Mouse (Mus musculus): ENCODE measurements around the gene Kcnk7. TPM values are rescaled to one million over a fixed set of nuclear protein-coding genes. Genes with fewer than 3 reads are reported as not detected.
A peak's percentile ranks its signal among the peaks of the same experiment; 100 is the strongest.

The Kcnk7 gene
- polyA plus RNA-seq, 1 experiment from 2014 or later = 3.1 TPM

DNA sequence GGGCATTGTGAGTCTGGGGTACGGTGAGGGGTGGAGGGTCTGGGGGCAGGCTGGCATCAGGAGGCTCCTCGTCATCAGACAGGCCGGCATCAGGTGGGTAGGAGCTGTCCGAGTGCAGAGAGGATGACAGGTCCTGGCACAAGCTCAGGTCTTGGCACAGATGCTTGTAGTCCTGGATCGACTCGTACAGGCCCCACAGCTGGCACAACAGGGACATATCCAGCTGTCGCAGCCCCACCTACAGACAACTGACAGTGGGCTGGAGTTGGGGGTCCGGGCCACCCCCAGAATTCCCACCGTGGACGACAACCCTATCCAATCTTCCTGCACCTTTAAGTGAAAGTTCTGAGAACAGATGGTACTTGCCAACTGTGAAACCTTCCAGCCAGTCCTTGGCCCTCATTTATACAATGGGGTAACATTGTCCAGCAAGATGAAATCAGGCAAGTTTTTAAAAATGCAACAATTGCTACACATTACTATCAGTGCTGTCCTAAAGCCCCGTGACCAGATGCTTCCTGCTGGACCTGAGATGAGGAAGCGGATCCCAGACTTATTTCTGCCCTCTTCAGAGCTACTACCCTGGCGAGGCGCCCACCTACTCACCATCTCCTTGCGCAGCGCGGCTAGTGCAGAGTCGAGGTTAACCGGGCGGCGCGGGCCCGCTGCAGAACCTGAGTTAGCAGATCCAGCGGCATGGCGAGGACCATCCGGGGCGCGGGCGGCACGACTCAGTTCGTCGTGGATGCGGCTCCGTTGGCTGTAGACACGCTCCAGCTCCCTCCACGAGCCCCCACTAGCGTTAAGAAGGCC is 24.7 kb downstream of the Kcnk7 start:
- Histone ChIP-seq H3K36me3 (peaks cover 8% of the 10 kb centered on the region; the same call in 1 of the 2 replicates), H3K4me2 (peak overlapping the region; percentile 78), H3K9me3 (no peaks in the 10 kb centered on the region), H3K4me3 (peak overlapping the region; percentile 97), H3K9ac (peak overlapping the region; percentile 99), H3K27me3 (no peaks in the 10 kb centered on the region), H3K4me1 (peaks cover 71% of the 10 kb centered on the region), H3K27ac (peak overlapping the region; percentile 93)
- WGBS = 5% methylated on average over 37 of the region's 37 CpGs
- peak; percentile 3; the same call in 1 of the 2 replicates for ATAC-seq (ENCODE audit: insufficient number of reproducible peaks, low FRiP score, low TSS enrichment, low read depth)

DNA sequence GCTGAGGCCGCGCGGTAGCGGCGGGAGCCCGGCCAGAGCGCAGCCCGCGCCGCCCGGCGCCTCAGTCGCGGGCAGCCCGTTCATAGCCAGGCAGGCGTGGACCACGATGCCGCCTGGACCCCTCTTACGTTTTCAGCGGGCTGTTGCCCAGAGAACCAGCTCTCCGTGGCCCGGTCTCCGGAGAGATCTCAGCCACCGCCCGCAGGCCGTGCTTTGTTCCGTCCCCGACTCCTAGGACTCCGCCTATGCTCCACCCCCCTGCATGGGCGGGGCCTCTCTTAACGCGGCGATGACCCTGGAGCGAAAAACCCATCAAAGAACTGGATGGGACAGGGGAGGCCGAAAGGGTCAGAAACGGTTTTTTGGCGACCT is 25.3 kb downstream of the Kcnk7 start, which contains the start of gene Fam89b:
Fam89b (minus strand) TSS at position 210 of the 372 bp plus-strand sequence.
- under 1% methylated on average over 37 of the region's 37 CpGs for WGBS
- H3K27me3 ChIP-seq = no peaks in the 10 kb centered on the region

DNA sequence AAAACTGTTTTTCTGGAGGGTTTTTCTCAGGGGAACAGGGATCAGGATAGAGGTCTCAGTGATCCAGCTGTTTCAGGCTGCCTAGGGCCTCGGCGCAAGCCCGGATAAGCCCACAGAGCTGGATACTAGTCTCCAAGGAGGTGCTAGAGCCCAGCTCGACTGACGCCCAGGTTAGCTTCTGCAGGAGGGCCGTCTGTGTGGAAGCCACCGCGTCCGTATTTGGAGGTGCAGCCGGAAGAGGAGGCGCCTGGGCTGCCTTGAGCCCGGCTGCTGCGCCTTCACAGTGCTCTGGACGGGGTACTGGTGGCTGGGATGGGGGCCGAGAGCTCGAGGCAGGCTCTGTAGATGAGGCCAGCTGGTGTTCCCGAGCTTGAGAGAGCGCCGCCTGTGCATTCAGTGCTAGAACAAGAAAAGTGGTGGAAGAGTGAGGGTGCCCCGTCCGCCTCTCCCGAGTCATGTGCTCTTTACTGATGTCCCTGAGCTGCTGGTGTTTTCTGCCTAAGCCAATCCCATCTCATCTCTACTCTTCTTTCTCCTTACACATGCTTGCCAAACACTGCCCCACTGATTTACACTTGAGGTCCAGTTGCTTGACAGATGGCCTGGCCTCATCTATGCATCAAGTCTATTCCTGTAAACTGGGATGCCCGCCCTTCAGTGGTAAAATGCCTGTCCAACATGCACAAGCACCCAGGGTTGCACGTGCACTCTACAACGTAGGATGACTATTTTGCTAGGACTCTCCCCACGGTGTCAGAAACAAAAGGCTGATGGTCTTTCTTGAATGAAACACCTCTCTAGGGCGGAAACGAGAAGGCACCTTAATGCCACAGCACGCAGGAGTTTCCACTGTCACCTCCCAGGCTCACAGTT is 26.4 kb downstream of the Kcnk7 start:
- Histone ChIP-seq H3K9ac (peak overlapping the region; percentile 44; the same call in 1 of the 2 replicates), H3K27me3 (no peaks in the 10 kb centered on the region), H3K27ac (no peak overlapping the region; the same call in 1 of the 2 replicates), H3K4me2 (peak overlapping the region; percentile 85), H3K36me3 (no peaks in the 10 kb centered on the region), H3K4me1 (peaks cover 54% of the 10 kb centered on the region), H3K4me3 (peak overlapping the region; percentile 63), H3K9me3 (no peaks in the 10 kb centered on the region)
- 73% methylated on average over 29 of the region's 29 CpGs for WGBS
- no peak for ATAC-seq (ENCODE audit: insufficient number of reproducible peaks, low FRiP score, low TSS enrichment, low read depth)

More for the DNA sequence above, 25.3 kb downstream of the Kcnk7 start, which contains the start of gene Fam89b:
- peak within 1 kb of the TSS; percentile 93 for H3K27ac ChIP-seq
- H3K9me3 ChIP-seq = no peaks in the 10 kb centered on the region
- H3K36me3 ChIP-seq = peaks cover 4% of the 10 kb centered on the region; the same call in 1 of the 2 replicates
- peak within 1 kb of the TSS; percentile 78 for H3K4me2 ChIP-seq
- peak within 1 kb of the TSS; percentile 99 for H3K9ac ChIP-seq
- H3K4me3 ChIP-seq = peak within 1 kb of the TSS; percentile 97
- peak; percentile 70 for ATAC-seq (ENCODE audit: insufficient number of reproducible peaks, low FRiP score, low TSS enrichment, low read depth)
- peaks cover 65% of the 10 kb centered on the region for H3K4me1 ChIP-seq

DNA sequence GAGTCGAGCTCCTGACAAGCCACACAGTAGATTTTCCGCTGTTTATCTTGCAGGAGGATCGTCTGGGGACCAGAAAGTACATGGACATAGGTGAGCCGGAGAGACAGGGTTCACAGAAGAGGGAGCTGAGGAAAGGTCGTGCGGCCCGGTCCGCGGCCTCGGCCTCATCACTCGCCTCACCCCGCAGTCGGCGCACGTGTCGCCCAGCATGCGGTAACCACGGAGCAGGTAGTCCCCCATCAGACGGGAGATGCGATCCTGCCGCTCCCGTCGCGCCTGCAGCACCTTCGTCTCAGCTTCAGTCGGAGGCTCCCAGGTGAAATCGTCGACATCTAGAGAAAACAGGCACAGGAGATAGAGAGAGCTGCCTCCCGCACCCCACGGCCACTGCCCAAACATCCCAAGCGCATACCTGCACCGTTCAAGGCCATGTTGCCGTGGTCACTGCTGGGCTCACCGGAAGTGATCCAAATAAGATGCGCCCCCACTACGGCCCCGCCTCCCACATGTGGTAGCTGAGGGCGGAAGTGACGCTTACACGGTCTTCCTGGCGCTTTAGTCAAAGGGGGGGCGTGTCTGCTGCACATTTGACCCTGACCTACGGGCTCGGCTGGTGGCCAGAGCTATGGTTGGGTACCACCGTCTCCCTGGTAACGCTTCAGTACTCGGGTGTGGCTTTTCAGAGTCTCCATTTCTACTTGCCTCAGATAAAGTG is 27.3 kb downstream of the Kcnk7 start:
- Histone ChIP-seq H3K36me3 (no peaks in the 10 kb centered on the region), H3K27ac (peak overlapping the region; percentile 50), H3K4me1 (peaks cover 45% of the 10 kb centered on the region), H3K4me2 (peak overlapping the region; percentile 85), H3K27me3 (no peaks in the 10 kb centered on the region), H3K9me3 (no peaks in the 10 kb centered on the region), H3K9ac (peak overlapping the region; percentile 44), H3K4me3 (peak overlapping the region; percentile 63)
- peak; percentile 79 for ATAC-seq (ENCODE audit: insufficient number of reproducible peaks, low FRiP score, low TSS enrichment, low read depth)
- WGBS = under 1% methylated on average over 47 of the region's 47 CpGs

DNA sequence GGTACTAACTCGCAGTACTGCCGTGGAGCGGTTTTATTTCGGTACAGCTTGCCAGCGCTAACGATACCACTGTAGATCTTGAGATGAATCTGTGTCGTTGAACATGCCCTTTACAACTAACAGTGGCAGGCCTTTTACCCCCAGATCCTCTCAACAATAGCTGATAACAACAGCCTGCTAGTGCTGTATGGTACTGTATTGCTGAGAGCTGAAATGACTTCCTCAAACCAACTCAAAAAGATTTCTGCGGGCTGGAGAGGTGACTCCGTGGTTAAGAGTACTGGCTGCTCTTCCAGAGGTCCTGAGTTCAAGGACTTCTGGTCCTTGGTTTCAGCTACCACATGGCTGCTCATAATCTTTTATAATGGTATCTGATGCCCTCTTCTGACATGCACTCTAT is 30.2 kb downstream of the Kcnk7 start:
- Histone ChIP-seq H3K9me3 (no peaks in the 10 kb centered on the region), H3K36me3 (no peaks in the 10 kb centered on the region), H3K27me3 (0 out of 2 replicates have a peak, but pooled peaks cover 3% of the 10 kb centered on the region), H3K4me3 (no peak overlapping the region), H3K4me1 (peaks cover 25% of the 10 kb centered on the region), H3K9ac (no peak overlapping the region), H3K27ac (no peak overlapping the region), H3K4me2 (no peak overlapping the region)
- no peak for ATAC-seq (ENCODE audit: insufficient number of reproducible peaks, low FRiP score, low TSS enrichment, low read depth)
- 78% methylated on average over 9 of the region's 9 CpGs for WGBS

DNA sequence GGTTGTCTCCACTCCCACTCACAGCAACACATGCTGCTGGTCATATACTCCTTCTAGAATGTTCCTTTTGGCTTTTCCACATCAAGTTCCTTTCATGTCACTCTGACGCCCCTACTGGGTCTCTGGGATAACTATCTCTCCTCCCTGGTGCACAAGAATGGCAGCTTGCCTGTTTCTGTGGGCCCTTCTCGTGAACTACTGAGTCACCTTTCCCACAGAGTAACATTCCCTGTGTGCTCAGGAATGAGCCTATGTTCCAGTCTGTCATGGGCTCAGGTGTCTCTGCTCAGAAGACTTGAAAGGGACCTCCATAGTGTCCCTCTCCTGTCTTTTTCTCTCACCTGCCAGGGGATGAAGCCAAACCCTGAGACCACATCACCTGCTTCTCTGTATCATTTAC is 35.3 kb downstream of the Kcnk7 start:
- H3K4me3 ChIP-seq = no peak overlapping the region
- H3K4me2 ChIP-seq = no peak overlapping the region
- no peaks in the 10 kb centered on the region for H3K9me3 ChIP-seq
- no peak overlapping the region for H3K9ac ChIP-seq
- no peaks in the 10 kb centered on the region; the same call in 1 of the 2 replicates for H3K36me3 ChIP-seq
- H3K4me1 ChIP-seq = peaks cover 49% of the 10 kb centered on the region
- H3K27ac ChIP-seq = peak overlapping the region; percentile 99; the same call in 1 of the 2 replicates
- ATAC-seq (ENCODE audit: insufficient number of reproducible peaks, low FRiP score, low TSS enrichment, low read depth) = no peak
- WGBS = 61% methylated on average over 2 of the region's 2 CpGs
- 0 out of 2 replicates have a peak, but pooled peaks cover 3% of the 10 kb centered on the region for H3K27me3 ChIP-seq

DNA sequence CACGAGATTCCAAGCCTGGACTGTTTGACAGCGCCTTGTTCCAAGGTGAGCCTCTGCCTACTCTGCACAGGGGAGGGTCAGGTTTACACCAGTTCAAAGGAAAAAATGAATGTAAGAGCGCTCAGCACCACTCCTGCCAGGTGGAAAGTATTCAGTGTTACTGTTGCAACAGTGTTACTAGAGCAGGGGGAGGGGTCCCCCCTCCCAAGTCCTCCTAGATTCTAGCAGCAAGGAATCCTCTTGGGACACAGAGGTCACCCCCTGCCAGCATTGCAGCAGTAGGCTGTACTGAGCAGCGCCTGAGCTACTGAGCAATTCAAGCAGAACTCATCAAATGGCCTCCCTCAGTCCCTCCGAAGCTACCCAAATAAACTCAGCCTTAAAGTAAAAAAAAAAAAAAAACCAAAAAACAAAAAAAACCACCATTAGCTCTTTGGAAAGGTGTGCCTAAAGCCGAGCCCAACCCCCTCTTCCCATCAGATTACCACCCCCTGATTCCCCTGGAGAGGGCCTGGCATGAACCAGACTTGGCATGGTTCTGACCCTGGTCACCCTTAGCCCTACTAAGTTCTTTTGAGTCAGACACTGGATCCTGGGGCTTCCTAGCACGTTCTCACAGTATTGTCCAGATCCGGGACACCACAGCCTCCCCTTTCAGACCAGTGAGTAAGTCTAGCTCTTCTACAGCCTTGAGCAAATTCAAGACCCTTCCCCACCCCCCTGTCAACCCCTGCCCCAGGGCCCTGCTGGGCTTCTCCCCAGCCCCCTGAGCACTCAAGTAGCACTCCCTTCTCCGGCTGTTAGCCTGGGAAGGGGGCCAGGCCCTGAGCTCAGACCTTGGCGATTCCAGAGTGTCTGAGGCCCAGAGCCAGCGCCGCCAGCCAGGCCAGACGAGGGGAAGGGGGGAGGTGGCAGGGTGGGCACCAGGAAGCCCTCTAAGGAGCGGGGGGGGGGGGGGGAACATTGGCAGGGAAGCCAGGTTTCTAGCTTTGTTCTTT is 36.5 kb downstream of the Kcnk7 start, which contains the start of gene Ltbp3:
Ltbp3 (plus strand) TSS at position 585 of the 998 bp plus-strand sequence.
- H3K9me3 ChIP-seq = no peaks in the 10 kb centered on the region
- peak within 1 kb of the TSS; percentile 89 for H3K9ac ChIP-seq
- H3K36me3 ChIP-seq = no peaks in the 10 kb centered on the region; the same call in 1 of the 2 replicates
- peak within 1 kb of the TSS; percentile 99 for H3K27ac ChIP-seq
- peak; percentile 73 for ATAC-seq (ENCODE audit: insufficient number of reproducible peaks, low FRiP score, low TSS enrichment, low read depth)
- peak within 1 kb of the TSS; percentile 81 for H3K4me3 ChIP-seq
- peak within 1 kb of the TSS; percentile 86 for H3K4me2 ChIP-seq
- peaks cover 61% of the 10 kb centered on the region for H3K4me1 ChIP-seq
- 22% methylated on average over 14 of the region's 14 CpGs for WGBS
- H3K27me3 ChIP-seq = 0 out of 2 replicates have a peak, but pooled peaks cover 3% of the 10 kb centered on the region

DNA sequence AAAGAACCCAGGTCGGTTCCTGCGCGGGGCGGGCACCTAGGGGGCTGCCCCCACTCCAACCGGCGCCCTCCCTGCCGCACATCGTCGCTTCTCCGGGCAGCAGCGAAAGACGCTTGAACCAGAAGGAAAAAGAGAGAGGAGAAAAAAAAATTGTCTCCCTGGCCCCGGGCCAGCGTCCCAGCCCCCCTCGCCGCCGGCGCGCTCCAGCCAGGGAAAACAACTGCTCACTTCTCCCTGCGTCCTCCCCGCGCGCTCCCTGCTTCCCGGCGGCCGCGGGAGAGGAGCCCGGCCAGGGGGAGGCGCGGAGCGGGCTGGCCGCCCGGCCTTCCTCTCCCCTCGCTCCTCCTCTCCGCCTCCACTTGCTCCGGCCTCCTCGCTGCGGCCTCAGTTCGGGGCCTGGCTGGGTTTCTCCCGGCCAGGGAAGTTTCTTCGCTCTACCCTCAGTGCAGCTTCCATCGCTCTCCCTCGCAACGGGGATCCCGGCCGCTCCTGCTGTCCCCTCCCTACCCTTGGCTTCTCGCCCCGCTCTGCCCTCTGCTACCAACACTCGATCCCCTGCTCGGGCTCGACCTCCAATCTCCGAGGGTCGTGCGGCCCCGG is 37.6 kb downstream of the Kcnk7 start:
- peak overlapping the region; percentile 89 for H3K9ac ChIP-seq
- under 1% methylated on average over 55 of the region's 55 CpGs for WGBS
- peak; percentile 77 for ATAC-seq (ENCODE audit: insufficient number of reproducible peaks, low FRiP score, low TSS enrichment, low read depth)
- H3K4me2 ChIP-seq = peak overlapping the region; percentile 86
- no peaks in the 10 kb centered on the region for H3K9me3 ChIP-seq
- H3K27ac ChIP-seq = peak overlapping the region; percentile 99
- peaks cover 67% of the 10 kb centered on the region for H3K4me1 ChIP-seq
- peak overlapping the region; percentile 81 for H3K4me3 ChIP-seq
- no peaks in the 10 kb centered on the region; the same call in 1 of the 2 replicates for H3K36me3 ChIP-seq
- 0 out of 2 replicates have a peak, but pooled peaks cover under 1% of the 10 kb centered on the region for H3K27me3 ChIP-seq

DNA sequence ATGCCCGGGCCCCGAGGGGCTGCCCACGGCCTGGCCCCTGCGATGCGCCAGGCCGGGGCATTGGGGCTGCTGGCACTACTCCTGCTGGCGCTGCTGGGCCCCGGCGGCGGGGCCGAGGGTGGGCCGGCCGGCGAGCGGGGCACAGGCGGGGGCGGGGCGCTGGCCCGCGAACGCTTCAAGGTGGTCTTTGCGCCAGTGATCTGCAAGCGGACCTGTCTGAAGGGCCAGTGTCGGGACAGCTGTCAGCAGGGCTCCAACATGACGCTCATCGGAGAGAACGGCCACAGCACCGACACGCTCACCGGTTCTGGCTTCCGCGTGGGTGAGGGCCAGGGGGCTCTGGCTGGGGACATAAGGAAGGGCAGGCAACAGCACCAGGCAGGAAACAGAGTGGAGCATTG is 38.1 kb downstream of the Kcnk7 start:
- ATAC-seq (ENCODE audit: insufficient number of reproducible peaks, low FRiP score, low TSS enrichment, low read depth) = no peak
- Histone ChIP-seq H3K36me3 (peaks cover under 1% of the 10 kb centered on the region; the same call in 1 of the 2 replicates), H3K9me3 (no peaks in the 10 kb centered on the region), H3K4me2 (peak overlapping the region; percentile 86), H3K27me3 (no peaks in the 10 kb centered on the region), H3K27ac (peak overlapping the region; percentile 99), H3K4me3 (peak overlapping the region; percentile 81), H3K4me1 (peaks cover 67% of the 10 kb centered on the region), H3K9ac (peak overlapping the region; percentile 89)
- 1% methylated on average over 32 of the region's 32 CpGs for WGBS

DNA sequence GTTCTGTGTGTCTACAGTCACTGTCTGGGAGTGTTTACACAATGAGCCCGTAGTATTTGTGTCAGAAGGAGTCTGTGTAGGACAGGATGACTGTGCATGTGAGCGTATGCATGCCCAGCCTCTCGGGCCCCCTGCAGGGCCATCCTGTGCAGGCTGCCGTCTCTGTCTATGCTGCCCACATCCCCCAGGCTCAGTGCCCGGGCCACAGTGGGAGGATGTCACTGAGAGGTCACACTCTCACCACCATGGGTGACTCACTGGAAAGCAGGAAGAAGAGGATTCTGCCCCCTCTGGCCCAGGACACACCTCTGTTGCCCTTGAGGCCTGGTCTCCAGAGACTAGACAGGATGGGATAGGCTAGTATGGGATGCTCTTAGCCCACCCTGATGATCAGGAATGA is 39.4 kb downstream of the Kcnk7 start:
- H3K36me3 ChIP-seq = peaks cover 12% of the 10 kb centered on the region
- 0 out of 2 replicates have a peak overlapping the region, but pooled peaks have one; percentile 11 for H3K9ac ChIP-seq
- H3K27ac ChIP-seq = no peak overlapping the region
- 62% methylated on average over 5 of the region's 5 CpGs for WGBS
- H3K4me2 ChIP-seq = peak overlapping the region; percentile 86
- no peak for ATAC-seq (ENCODE audit: insufficient number of reproducible peaks, low FRiP score, low TSS enrichment, low read depth)
- H3K9me3 ChIP-seq = no peaks in the 10 kb centered on the region
- H3K4me1 ChIP-seq = peaks cover 67% of the 10 kb centered on the region
- H3K4me3 ChIP-seq = peak overlapping the region; percentile 81
- peaks cover 2% of the 10 kb centered on the region; the same call in 1 of the 2 replicates for H3K27me3 ChIP-seq

Data from limb, embryonic 15.5 days (tissue).